Mouse (Mus musculus) CH12.LX (cell line): Measurements from ENCODE around the gene Phf11b. TPM values are rescaled to one million over a fixed set of nuclear protein-coding genes. Genes with fewer than 3 reads are reported as not detected.

Experiments
- DNase-seq: peaks from one replicate; pipeline ENCODE4 v3.0.0-alpha.2; 2013; ENCODE audit errors: extremely low read depth
- H3K27ac ChIP-seq: 2 replicates; pipeline ENCODE4 v1.5.1; 2012; ENCODE audit warnings: low read depth, mild to moderate bottlenecking, control low read depth, moderate library complexity; ENCODE audit not compliant: insufficient read depth
- H3K27me3 ChIP-seq: replicated peaks from 2 replicates; pipeline ENCODE3; 2012; ENCODE audit warnings: inconsistent platforms
- H3K36me3 ChIP-seq, 2 experiments: replicated peaks in 1 of 2; 2 replicates each; pipeline versions ENCODE3 to v1.6.1; 2012; ENCODE audit warnings: inconsistent platforms in 1 of 2, low read length in 1 of 2, mild to moderate bottlenecking in 1 of 2, mixed read lengths in 1 of 2, moderate library complexity in 1 of 2; ENCODE audit not compliant: control insufficient read depth in 1 of 2, insufficient read depth in 1 of 2
- H3K4me1 ChIP-seq, 2 experiments: 2 replicates each; pipeline ENCODE4 v1.6.1; 2012; ENCODE audit warnings: inconsistent platforms in 1 of 2, moderate library complexity in 1 of 2; ENCODE audit not compliant: insufficient read depth in 2 of 2, control insufficient read depth in 1 of 2
- H3K4me2 ChIP-seq: 2 replicates; pipeline ENCODE4 v1.6.1; 2012; ENCODE audit warnings: low read depth, mild to moderate bottlenecking, control low read depth; ENCODE audit not compliant: poor library complexity, insufficient read depth, severe bottlenecking
- H3K4me3 ChIP-seq, 3 experiments: fragments of 150-350 bp in 1 of 3; sonication (generic) in 1 of 3; replicated peaks in 1 of 3; 2 replicates each; pipeline versions ENCODE3 to v1.5.1; 2011 to 2012; ENCODE audit warnings: low read depth in 2 of 3, low read length in 2 of 3, mild to moderate bottlenecking in 2 of 3, moderate library complexity in 2 of 3, control low read depth in 1 of 3, improper control_type of control experiment in 1 of 3, inconsistent platforms in 1 of 3, mixed read lengths in 1 of 3; ENCODE audit not compliant: poor library complexity in 1 of 3
- H3K79me2 ChIP-seq: replicated peaks from 2 replicates; pipeline ENCODE4 v1.6.1; 2012; ENCODE audit warnings: mild to moderate bottlenecking, moderate library complexity; ENCODE audit not compliant: control insufficient read depth, poor library complexity, insufficient read depth, severe bottlenecking; ENCODE audit errors: extremely low read depth
- H3K9ac ChIP-seq: 2 replicates; pipeline ENCODE4 v1.6.1; 2012; ENCODE audit warnings: low read depth, mild to moderate bottlenecking, control low read depth, moderate library complexity; ENCODE audit not compliant: insufficient read depth
- H3K9me3 ChIP-seq: replicated peaks from 2 replicates; pipeline ENCODE3; 2012; ENCODE audit warnings: low read length, inconsistent platforms, mixed read lengths
- BHLHE40 ChIP-seq: IDR thresholded peaks from 2 replicates; pipeline ENCODE4 v1.6.1; 2011; ENCODE audit warnings: mild to moderate bottlenecking, low read depth, low read length, improper control_type of control experiment
- CHD2 ChIP-seq: IDR thresholded peaks from 2 replicates; pipeline ENCODE4 v1.6.1; 2011; ENCODE audit warnings: low read length, improper control_type of control experiment
- ELF1 ChIP-seq: IDR thresholded peaks from 2 replicates; pipeline ENCODE4 v1.6.1; 2014; ENCODE audit warnings: low read depth, mild to moderate bottlenecking, inconsistent platforms, low read length, improper control_type of control experiment
- EP300 ChIP-seq: IDR thresholded peaks from 2 replicates; pipeline ENCODE4 v1.6.1; 2011; ENCODE audit warnings: low read length, improper control_type of control experiment
- GABPA ChIP-seq: IDR thresholded peaks from 2 replicates; pipeline ENCODE4 v1.6.1; 2012; ENCODE audit warnings: low read depth, low read length, improper control_type of control experiment, inconsistent platforms; ENCODE audit not compliant: insufficient replicate concordance
- JUN ChIP-seq: IDR thresholded peaks from 2 replicates; pipeline ENCODE4 v1.6.1; 2011; ENCODE audit warnings: low read depth, mild to moderate bottlenecking, low read length, improper control_type of control experiment, moderate library complexity; ENCODE audit not compliant: insufficient read depth
- KAT2A ChIP-seq: IDR thresholded peaks from 2 replicates; pipeline ENCODE4 v1.6.1; 2012; ENCODE audit warnings: low read length, improper control_type of control experiment, inconsistent platforms; ENCODE audit not compliant: insufficient replicate concordance
- MXI1 ChIP-seq: IDR thresholded peaks from 2 replicates; pipeline ENCODE4 v1.6.1; 2011; ENCODE audit warnings: mild to moderate bottlenecking, low read depth, low read length, improper control_type of control experiment
- MYC ChIP-seq: IDR thresholded peaks from 2 replicates; pipeline ENCODE4 v1.6.1; 2011; ENCODE audit warnings: low read depth, mild to moderate bottlenecking, improper control_type of control experiment, low read length
- NELFE ChIP-seq: IDR thresholded peaks from 2 replicates; pipeline ENCODE4 v1.6.1; 2011; ENCODE audit warnings: low read depth, low read length, improper control_type of control experiment
- NRF1 ChIP-seq: IDR thresholded peaks from 2 replicates; pipeline ENCODE4 v1.6.1; 2014; ENCODE audit warnings: low read depth, mild to moderate bottlenecking, inconsistent platforms, low read length, improper control_type of control experiment, moderate library complexity
- PAX5 ChIP-seq: IDR thresholded peaks from 2 replicates; pipeline ENCODE4 v1.6.1; 2012; ENCODE audit warnings: low read length, inconsistent platforms, mixed read lengths
- POLR2A ChIP-seq: IDR thresholded peaks from 2 replicates; pipeline ENCODE4 v1.6.1; 2011; ENCODE audit warnings: low read depth, mild to moderate bottlenecking, improper control_type of control experiment, low read length
- POLR2AphosphoS2 ChIP-seq: IDR thresholded peaks from 2 replicates; pipeline ENCODE4 v1.6.1; 2011; ENCODE audit warnings: low read depth, low read length, improper control_type of control experiment
- RAD21 ChIP-seq: IDR thresholded peaks from 2 replicates; pipeline ENCODE4 v1.6.1; 2011; ENCODE audit warnings: low read depth, mild to moderate bottlenecking, low read length, improper control_type of control experiment, moderate library complexity
- SMC3 ChIP-seq: IDR thresholded peaks from 2 replicates; pipeline ENCODE4 v1.6.1; 2011; ENCODE audit warnings: low read depth, low read length, improper control_type of control experiment
- USF1 ChIP-seq: IDR thresholded peaks from 2 replicates; pipeline ENCODE4 v1.6.1; 2014; ENCODE audit warnings: low read depth, mild to moderate bottlenecking, inconsistent platforms, low read length, improper control_type of control experiment
- USF2 ChIP-seq: conservative IDR thresholded peaks from 2 replicates; pipeline ENCODE4 v1.6.1; 2011; ENCODE audit warnings: low read depth, low read length, improper control_type of control experiment
- ZC3H11A ChIP-seq: IDR thresholded peaks from 2 replicates; pipeline ENCODE4 v1.6.1; 2012; ENCODE audit warnings: low read depth, mild to moderate bottlenecking, inconsistent platforms, low read length, improper control_type of control experiment
- ZMIZ1 ChIP-seq: IDR thresholded peaks from 2 replicates; pipeline ENCODE4 v1.6.1; 2012; ENCODE audit warnings: low read depth, mild to moderate bottlenecking, inconsistent platforms, low read length, improper control_type of control experiment
- ZNF384 ChIP-seq: IDR thresholded peaks from 2 replicates; pipeline ENCODE4 v1.6.1; 2012; ENCODE audit warnings: low read depth, low read length, improper control_type of control experiment, inconsistent platforms
- dilution Hi-C: fragments of 300-500 bp; cut with MboI; formaldehyde crosslinking; loops from 2 replicates; pipeline ENCODE4 v1.14.3; 2020; ENCODE audit warnings: low sequenced_read_pairs; ENCODE audit not compliant: extremely low pct_unique_long_range_greater_than_20kb, extremely low pct_ligation_motif_present
- in situ Hi-C: fragments of 300-500 bp; cut with MboI; formaldehyde crosslinking; loops from 3 replicates; pipeline ENCODE4 v1.14.3; 2019; ENCODE audit warnings: low sequenced_read_pairs, low pct_ligation_motif_present, low pct_unique_long_range_greater_than_20kb, mixed read lengths
- polyA plus RNA-seq: library from polyadenylated mRNA; unstranded; fragments of >175 nt; gene quantifications from 2 replicates; pipeline ENCODE4 v1.2.1, GENCODE M21; 2012; ENCODE audit warnings: low read depth; ENCODE audit not compliant: insufficient read length
- total RNA-seq, 2 experiments: library from RNA; depleted of rRNA; stranded (reverse); fragments of 300-350 nt in 1 of 2; fragments of >200 nt in 1 of 2; gene quantifications; 2 replicates each; pipeline ENCODE4 v1.2.3; 2012 to 2014

Gene Phf11b
- total and polyA plus RNA-seq, 3 experiments = 29.8 to 93.4 (median 80.2) TPM

DNA sequence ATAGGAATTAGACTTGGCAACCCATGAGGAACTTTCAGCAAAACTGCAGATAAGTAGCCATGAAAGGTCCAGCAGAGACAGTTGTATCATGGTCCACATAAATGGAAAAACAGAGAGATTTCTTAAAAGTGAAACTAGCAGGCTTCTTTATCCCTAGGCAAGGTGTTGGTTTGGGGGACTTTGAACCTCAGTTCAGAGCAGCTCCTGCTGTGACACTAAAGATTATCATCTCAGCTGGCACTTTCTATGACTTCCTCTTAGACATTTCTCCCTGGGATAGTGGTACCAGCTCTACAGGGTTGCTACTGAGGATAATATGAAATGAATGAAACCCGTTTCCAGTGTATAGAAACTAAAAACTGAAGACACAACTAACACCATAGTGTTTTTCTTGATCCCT lies 48.4 kb upstream of the Phf11b start:
- no peaks in the 10 kb centered on the region for H3K79me2 ChIP-seq
- no peak overlapping the region for H3K9ac ChIP-seq
- H3K4me1 ChIP-seq = peaks cover 0 to 13% of the 10 kb centered on the region in 2 experiments; a peak in 1 of 4 replicates
- H3K4me2 ChIP-seq = no peak overlapping the region
- H3K9me3 ChIP-seq = no peaks in the 10 kb centered on the region
- H3K4me3 ChIP-seq = no peak overlapping the region
- DNase-seq = no peak
- in situ Hi-C loops = loop anchor here (10.0 kb wide), 1 partner anchor 165 kb away; no protein-coding TSS in a partner anchor
- H3K36me3 ChIP-seq = peaks cover 7 to 58% of the 10 kb centered on the region in 2 experiments
- H3K27ac ChIP-seq = no peak overlapping the region
- TF ChIP-seq ZNF384 = no peak
- dilution Hi-C loops = no loop called here
- no peaks in the 10 kb centered on the region for H3K27me3 ChIP-seq

DNA sequence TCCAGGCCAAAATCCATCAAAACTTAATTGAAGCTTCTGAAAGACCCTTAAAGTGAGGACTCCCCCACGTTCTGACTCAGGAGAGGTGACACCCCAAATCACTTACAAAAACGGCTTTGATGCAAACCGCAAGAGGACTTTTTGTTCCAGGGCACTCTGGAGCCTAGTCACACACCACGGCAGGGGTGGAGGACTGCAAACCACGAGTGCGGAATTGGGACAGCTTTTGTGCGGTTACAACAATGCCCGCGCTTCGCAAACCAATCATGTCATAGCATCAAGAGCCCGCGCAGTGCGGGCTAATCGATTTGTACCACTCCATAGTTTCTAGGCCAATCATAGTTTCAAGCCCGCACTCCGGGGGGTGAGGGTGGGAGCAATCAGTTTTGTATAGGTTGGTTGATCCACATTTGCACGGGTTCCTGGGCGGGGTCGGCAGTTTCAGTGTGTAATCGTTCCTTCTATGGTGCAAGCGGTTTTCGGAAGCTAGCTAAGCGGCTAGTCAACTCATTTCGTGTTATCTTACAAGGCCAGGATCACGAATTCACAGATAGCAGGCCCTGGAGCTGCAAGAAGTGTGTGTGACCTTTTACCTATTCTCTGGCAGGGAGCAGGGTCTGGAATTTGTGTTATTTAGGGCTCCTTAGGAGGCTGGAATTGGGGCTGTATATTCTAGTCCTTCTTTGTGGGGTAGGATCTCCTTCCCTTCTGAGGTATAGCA lies 29.4 kb upstream of the Phf11b start:
- peaks cover 3% of the 10 kb centered on the region for H3K9me3 ChIP-seq
- no peak overlapping the region for H3K9ac ChIP-seq
- H3K4me1 ChIP-seq = peaks cover 0 to under 1% of the 10 kb centered on the region in 2 experiments; a peak in 1 of 4 replicates
- dilution Hi-C loops (no loop called here), in situ Hi-C loops (no loop called here)
- DNase-seq = no peak
- H3K79me2 ChIP-seq = no peaks in the 10 kb centered on the region
- H3K27me3 ChIP-seq = no peaks in the 10 kb centered on the region
- H3K36me3 ChIP-seq = no peaks in the 10 kb centered on the region
- no peak overlapping the region for H3K4me3 ChIP-seq
- H3K27ac ChIP-seq = no peak overlapping the region
- TF ChIP-seq SMC3 (no peak), GABPA (no peak), NELFE (no peak), EP300 (no peak), JUN (no peak), USF1 (no peak), ZC3H11A (no peak), POLR2AphosphoS2 (no peak), CHD2 (no peak), ELF1 (no peak)
- TF ChIP-seq, all 38 proteins: peak for 0
- H3K4me2 ChIP-seq = no peak overlapping the region

DNA sequence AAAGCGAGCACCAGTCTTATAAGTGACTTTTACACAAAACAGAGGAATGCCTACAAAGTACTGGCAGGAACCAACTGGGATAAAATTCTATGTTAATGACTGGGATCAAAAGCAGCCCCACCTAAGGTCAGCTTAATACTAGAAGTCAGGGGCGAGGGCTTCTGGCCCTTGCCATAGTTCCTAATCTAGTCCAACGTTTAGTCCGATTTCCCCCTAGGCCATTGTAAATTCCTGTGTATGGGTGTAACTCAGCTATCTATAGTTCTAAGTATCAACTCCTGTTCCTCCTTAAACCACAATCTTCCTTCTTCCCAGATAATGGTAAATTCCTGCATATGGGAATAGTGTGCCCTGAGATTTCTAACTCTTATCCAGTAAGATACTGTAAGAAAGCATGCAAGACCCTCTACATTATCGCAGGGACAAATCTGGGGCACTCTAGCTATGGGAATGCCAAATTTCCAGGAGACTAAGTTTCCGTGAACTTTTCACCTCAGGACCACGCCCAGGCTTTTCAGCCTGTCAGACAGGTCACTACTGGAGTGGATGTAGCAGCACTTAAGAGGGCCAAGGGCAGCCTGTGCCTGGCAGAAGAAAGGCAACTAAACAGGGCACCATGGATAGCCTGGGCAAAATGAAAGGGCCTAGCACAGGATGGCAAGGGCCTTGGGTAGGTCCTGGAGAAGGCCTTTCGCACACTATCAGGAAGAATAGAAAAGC lies 25.4 kb upstream of the Phf11b start:
- no peaks in the 10 kb centered on the region for H3K36me3 ChIP-seq
- H3K27me3 ChIP-seq = no peaks in the 10 kb centered on the region
- no peak overlapping the region for H3K27ac ChIP-seq
- H3K4me1 ChIP-seq = peaks cover 4 to 21% of the 10 kb centered on the region in 2 experiments
- DNase-seq = no peak
- TF ChIP-seq NELFE (no peak), GABPA (no peak), USF2 (no peak), NRF1 (no peak), PAX5 (no peak), ZC3H11A (no peak), KAT2A (no peak), ELF1 (no peak), BHLHE40 (no peak), RAD21 (no peak), MYC (no peak), MXI1 (no peak), POLR2A (no peak), ZMIZ1 (no peak)
- H3K4me2 ChIP-seq = no peak overlapping the region
- in situ Hi-C loops = no loop called here
- dilution Hi-C loops = no loop called here
- H3K79me2 ChIP-seq = no peaks in the 10 kb centered on the region
- peaks cover 3% of the 10 kb centered on the region for H3K9me3 ChIP-seq
- H3K9ac ChIP-seq = no peak overlapping the region
- no peak overlapping the region for H3K4me3 ChIP-seq
